Mouse (Mus musculus): Measurements from ENCODE around the gene Mlxip. TPM values are rescaled to one million over a fixed set of nuclear protein-coding genes. Genes with fewer than 3 reads are reported as not detected.

Mlxip gene
- polyA plus RNA-seq, 1 experiment, result 87.1 TPM

DNA sequence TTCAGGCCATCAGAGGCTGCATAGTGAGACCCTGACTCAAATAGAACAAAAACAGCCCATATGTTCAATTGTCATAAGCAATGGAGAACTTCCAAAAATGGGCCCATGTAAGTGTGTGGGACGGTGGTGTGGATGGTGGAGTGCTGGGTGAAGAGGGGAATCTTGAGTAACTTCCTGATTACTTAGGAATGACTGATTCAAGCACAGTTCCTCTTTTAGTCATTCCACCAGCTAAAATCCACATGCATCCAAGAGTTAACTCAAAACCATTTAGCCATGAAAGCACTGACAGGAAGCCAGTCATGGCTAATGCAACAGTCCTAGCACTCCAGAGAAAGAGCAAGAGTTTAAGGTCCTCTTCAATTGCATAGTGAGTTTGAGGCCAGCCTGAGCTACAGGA is 33.0 kb downstream of the Mlxip start:
- H3K27ac ChIP-seq (ENCODE audit: insufficient read depth, low read length), result no peak overlapping the region
- 75% methylated on average over 1 of the region's 1 CpGs for WGBS
- no peak for TF ChIP-seq POLR2A (IDR thresholded peaks at IDR 0.05; ENCODE audit: low read depth, low read length)
- TF ChIP-seq CTCF (IDR thresholded peaks at IDR 0.05; ENCODE audit: extremely low read depth, insufficient read depth, insufficient read length, insufficient replicate concordance), result no peak

DNA sequence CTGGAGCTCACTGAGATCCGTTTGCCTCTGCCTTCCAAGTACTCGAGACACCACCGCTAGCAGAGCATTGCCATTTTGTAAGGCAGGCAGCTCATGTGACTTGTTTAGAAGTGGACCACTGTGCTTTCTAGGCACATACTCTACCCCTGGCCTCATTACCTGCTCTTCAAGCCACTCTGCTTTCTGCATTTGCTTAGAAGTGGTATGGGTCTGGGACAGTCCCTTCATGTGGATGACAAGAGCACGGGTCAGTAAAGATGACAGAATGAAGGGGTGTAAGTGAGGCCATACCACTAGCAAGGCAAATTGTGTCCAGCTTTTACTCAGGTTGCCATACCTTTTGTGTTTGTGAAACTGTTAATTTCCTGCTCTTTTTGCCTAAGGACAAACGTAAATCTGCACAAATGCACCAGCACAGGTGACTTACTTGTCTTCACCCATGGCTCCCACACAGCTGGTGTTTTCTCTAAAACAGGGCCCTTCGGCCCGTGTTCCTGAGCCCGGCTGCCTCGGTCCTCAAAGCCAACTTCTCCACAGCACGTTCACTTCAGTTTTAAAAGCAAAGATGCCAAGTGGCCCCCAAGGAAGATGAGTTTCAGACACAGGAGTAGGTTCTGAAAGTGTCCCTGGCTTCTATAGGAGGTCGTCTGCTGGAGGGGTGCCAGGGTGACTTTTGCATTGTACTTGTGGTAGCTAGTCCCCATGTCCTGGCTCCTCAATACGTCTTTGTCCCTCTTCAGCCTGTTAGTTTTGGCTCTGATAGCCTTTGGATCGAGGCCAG is 37.1 kb downstream of the Mlxip start:
- Histone ChIP-seq H3K27ac (ENCODE audit: insufficient read depth, low read length) (no peak overlapping the region), H3K36me3 (ENCODE audit: control insufficient read depth, insufficient read depth, low read length) (no peaks in the 10 kb centered on the region), H3K4me1 (ENCODE audit: control insufficient read depth, insufficient read depth, insufficient read length) (peaks cover 5% of the 10 kb centered on the region), H3K27me3 (ENCODE audit: control insufficient read depth, insufficient read depth, low read length) (no peaks in the 10 kb centered on the region), H3K4me3 (ENCODE audit: extremely low read depth, insufficient read depth, insufficient read length) (no peak overlapping the region)
- DNase-seq (ENCODE audit: low read depth in 1 of 2, low spot score in 2 of 2), result no peak
- no peak for TF ChIP-seq CTCF (IDR thresholded peaks at IDR 0.05; ENCODE audit: extremely low read depth, insufficient read depth, insufficient read length, insufficient replicate concordance)
- no peak for TF ChIP-seq POLR2A (IDR thresholded peaks at IDR 0.05; ENCODE audit: low read depth, low read length)
- 87% methylated on average over 13 of the region's 13 CpGs for WGBS

More for the DNA sequence above, 33.0 kb downstream of the Mlxip start:
- Histone ChIP-seq H3K36me3 (ENCODE audit: control insufficient read depth, insufficient read depth, low read length) (no peaks in the 10 kb centered on the region), H3K27me3 (ENCODE audit: control insufficient read depth, insufficient read depth, low read length) (no peaks in the 10 kb centered on the region), H3K4me1 (ENCODE audit: control insufficient read depth, insufficient read depth, insufficient read length) (no peaks in the 10 kb centered on the region), H3K4me3 (ENCODE audit: extremely low read depth, insufficient read depth, insufficient read length) (no peak overlapping the region)
- no peak for DNase-seq (ENCODE audit: low read depth in 1 of 2, low spot score in 2 of 2)

DNA sequence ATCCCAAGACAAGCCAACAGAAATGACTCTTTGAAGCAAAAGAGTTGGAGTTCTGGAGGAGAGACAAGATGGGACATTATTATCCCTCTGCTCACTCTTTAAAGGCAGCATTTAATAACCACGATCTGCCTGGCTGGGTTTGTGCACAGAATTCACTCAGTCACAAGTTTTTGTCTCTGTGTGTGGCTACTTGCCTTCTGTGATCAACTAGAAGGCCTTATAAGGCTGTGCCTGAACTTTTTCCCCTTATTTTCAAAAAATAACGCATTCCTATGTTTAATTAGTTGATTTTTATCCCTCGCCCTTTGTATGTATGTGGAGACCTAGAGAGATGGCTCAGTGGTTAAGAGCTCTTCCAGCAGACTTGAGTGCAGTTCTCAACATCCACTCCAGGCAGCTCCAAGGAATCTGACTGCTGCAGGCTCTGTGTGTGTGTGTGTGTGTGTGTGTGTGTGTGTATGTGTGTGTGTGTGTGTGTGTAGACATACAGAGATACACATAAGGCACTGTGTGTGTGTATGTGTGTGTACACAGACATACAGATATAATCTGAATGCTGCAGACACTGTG is 37.8 kb downstream of the Mlxip start:
- no peak for DNase-seq (ENCODE audit: low read depth in 1 of 2, low spot score in 2 of 2)
- Histone ChIP-seq H3K27me3 (ENCODE audit: control insufficient read depth, insufficient read depth, low read length) (no peaks in the 10 kb centered on the region), H3K4me3 (ENCODE audit: extremely low read depth, insufficient read depth, insufficient read length) (no peak overlapping the region), H3K4me1 (ENCODE audit: control insufficient read depth, insufficient read depth, insufficient read length) (peaks cover 5% of the 10 kb centered on the region), H3K27ac (ENCODE audit: insufficient read depth, low read length) (no peak overlapping the region), H3K36me3 (ENCODE audit: control insufficient read depth, insufficient read depth, low read length) (no peaks in the 10 kb centered on the region)
- WGBS, result 89% methylated on average over 3 of the region's 3 CpGs
- no peak for TF ChIP-seq CTCF (IDR thresholded peaks at IDR 0.05; ENCODE audit: extremely low read depth, insufficient read depth, insufficient read length, insufficient replicate concordance)
- no peak for TF ChIP-seq POLR2A (IDR thresholded peaks at IDR 0.05; ENCODE audit: low read depth, low read length)

- Histone ChIP-seq H3K4me1 (ENCODE audit: control insufficient read depth, insufficient read depth, insufficient read length) (peaks cover 5% of the 10 kb centered on the region), H3K36me3 (ENCODE audit: control insufficient read depth, insufficient read depth, low read length) (peaks cover 10% of the 10 kb centered on the region), H3K27me3 (ENCODE audit: control insufficient read depth, insufficient read depth, low read length) (no peaks in the 10 kb centered on the region), H3K4me3 (ENCODE audit: extremely low read depth, insufficient read depth, insufficient read length) (no peak overlapping the region), H3K27ac (ENCODE audit: insufficient read depth, low read length) (no peak overlapping the region)
- no peak for DNase-seq (ENCODE audit: low read depth in 1 of 2, low spot score in 2 of 2)
- 53% methylated on average over 8 of the region's 8 CpGs for WGBS
- no peak for TF ChIP-seq POLR2A (IDR thresholded peaks at IDR 0.05; ENCODE audit: low read depth, low read length)
- TF ChIP-seq CTCF (IDR thresholded peaks at IDR 0.05; ENCODE audit: extremely low read depth, insufficient read depth, insufficient read length, insufficient replicate concordance), result no peak
Measured at GRCm38 (mm10) chr5:123436071-123436779, 41.6 kb downstream of the Mlxip start.

DNA sequence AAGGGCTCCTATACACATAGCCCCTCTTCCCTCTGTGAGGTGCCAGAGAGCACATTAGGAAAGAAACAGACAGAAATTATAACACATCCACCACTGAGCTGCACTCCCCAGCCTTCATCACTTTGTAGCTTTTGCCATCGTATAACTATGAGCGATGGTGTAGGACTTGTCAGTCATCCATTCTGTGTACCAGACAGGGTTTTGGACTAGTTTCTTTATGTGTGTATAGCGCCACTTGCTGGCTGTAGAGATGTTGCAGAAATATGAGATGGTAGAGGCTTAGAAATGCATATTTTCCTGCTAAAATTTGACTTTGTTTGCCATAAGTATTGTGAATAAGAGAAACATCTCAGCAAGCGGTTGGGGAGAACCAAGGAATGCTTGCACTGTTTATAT is 42.2 kb downstream of the Mlxip start:
- H3K27ac ChIP-seq (ENCODE audit: insufficient read depth, low read length), result no peak overlapping the region
- TF ChIP-seq CTCF (IDR thresholded peaks at IDR 0.05; ENCODE audit: extremely low read depth, insufficient read depth, insufficient read length, insufficient replicate concordance) (peak; percentile 22; the same call in 1 of the 2 replicates), POLR2A (IDR thresholded peaks at IDR 0.05; ENCODE audit: low read depth, low read length) (no peak)

DNA sequence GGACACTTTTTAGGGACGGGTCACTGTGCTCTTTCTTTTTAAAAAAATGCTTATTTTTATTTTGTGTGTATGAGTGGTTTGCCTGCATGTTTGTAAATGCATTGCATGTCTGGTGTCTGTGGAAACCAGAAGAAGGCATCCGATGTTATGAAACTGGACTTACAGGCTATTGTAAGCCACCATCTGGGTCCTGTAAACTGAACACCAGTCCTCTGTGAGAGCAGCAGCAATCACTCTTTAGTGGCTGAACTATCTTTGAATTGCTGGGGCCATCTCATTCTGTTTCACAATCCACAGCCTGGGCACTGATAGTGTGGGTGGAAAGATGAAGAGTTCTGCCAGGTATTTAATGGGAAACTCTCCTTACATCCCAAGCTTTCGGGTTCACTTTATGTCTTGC is 43.8 kb downstream of the Mlxip start:
- H3K4me1 ChIP-seq (ENCODE audit: control insufficient read depth, insufficient read depth, insufficient read length), result peaks cover 5% of the 10 kb centered on the region
- no peaks in the 10 kb centered on the region for H3K27me3 ChIP-seq (ENCODE audit: control insufficient read depth, insufficient read depth, low read length)
- WGBS, result 94% methylated on average over 3 of the region's 3 CpGs
- H3K36me3 ChIP-seq (ENCODE audit: control insufficient read depth, insufficient read depth, low read length), result peaks cover 27% of the 10 kb centered on the region
- TF ChIP-seq CTCF (IDR thresholded peaks at IDR 0.05; ENCODE audit: extremely low read depth, insufficient read depth, insufficient read length, insufficient replicate concordance), result no peak
- TF ChIP-seq POLR2A (IDR thresholded peaks at IDR 0.05; ENCODE audit: low read depth, low read length), result no peak
- DNase-seq (ENCODE audit: low read depth in 1 of 2, low spot score in 2 of 2), result no peak
- no peak overlapping the region for H3K4me3 ChIP-seq (ENCODE audit: extremely low read depth, insufficient read depth, insufficient read length)
- H3K27ac ChIP-seq (ENCODE audit: insufficient read depth, low read length), result no peak overlapping the region

More for the DNA sequence above, 42.2 kb downstream of the Mlxip start:
- DNase-seq (ENCODE audit: low read depth in 1 of 2, low spot score in 2 of 2), result peak; percentile 41 to 58
- 31% methylated on average over 4 of the region's 4 CpGs for WGBS
- peaks cover 11% of the 10 kb centered on the region for H3K36me3 ChIP-seq (ENCODE audit: control insufficient read depth, insufficient read depth, low read length)
- H3K27me3 ChIP-seq (ENCODE audit: control insufficient read depth, insufficient read depth, low read length), result no peaks in the 10 kb centered on the region
- peaks cover 5% of the 10 kb centered on the region for H3K4me1 ChIP-seq (ENCODE audit: control insufficient read depth, insufficient read depth, insufficient read length)
- no peak overlapping the region for H3K4me3 ChIP-seq (ENCODE audit: extremely low read depth, insufficient read depth, insufficient read length)

Measured in spleen, adult 2 months (tissue).